8 mouse cellular contexts compared by ENCODE assay signal in genomic region chr10:13982769-13983381, GRCm38 (mm10). TPM values are rescaled to one million over a fixed set of nuclear protein-coding genes. Genes with fewer than 3 reads are reported as not detected.
A peak's percentile ranks its signal among the peaks of the same experiment; 100 is the strongest.
DNase-seq lines count a peak whose midpoint lies in the region; ATAC-seq and TF ChIP-seq lines count a peak whose summit lies in the region.

No protein-coding gene starts in this region.

- H3K27me3 ChIP-seq in E14TG2a.4 (ENCODE audit: insufficient read depth, low read length), result peaks cover 5% of the 10 kb centered on the region
- no peaks in the 10 kb centered on the region for H3K27me3 ChIP-seq in cerebellum, adult 2 months (ENCODE audit: control insufficient read depth, insufficient read depth, low read length)
- H3K27me3 ChIP-seq in lung, embryonic 16.5 days (ENCODE audit: control insufficient read depth, insufficient read depth, low read depth, low read length), result no peaks in the 10 kb centered on the region

- 3% methylated on average over 34 of the region's 34 CpGs for WGBS in cerebellum, adult 2 months
- under 1% methylated on average over 34 of the region's 34 CpGs for WGBS in lung, embryonic 16.5 days
- 1% methylated on average over 34 of the region's 34 CpGs for WGBS in olfactory bulb, adult 2 months

- H3K4me1 ChIP-seq in E14TG2a.4 (replicated peaks; ENCODE audit: low read depth, low read length), result peaks cover 16% of the 10 kb centered on the region
- peaks cover 5% of the 10 kb centered on the region; the same call in 1 of the 2 replicates for H3K4me1 ChIP-seq in cerebellum, adult 2 months (ENCODE audit: control insufficient read depth, insufficient read depth, low read length)
- H3K4me1 ChIP-seq in lung, embryonic 16.5 days (replicated peaks; ENCODE audit: control insufficient read depth, insufficient read depth, low read length), result peaks cover 16% of the 10 kb centered on the region; the same call in 1 of the 2 replicates
- peaks cover 16% of the 10 kb centered on the region for H3K4me1 ChIP-seq in olfactory bulb, adult 2 months (ENCODE audit: control insufficient read depth, insufficient read depth, low read length)

- H3K27ac ChIP-seq in cerebellum, adult 2 months (ENCODE audit: insufficient read depth, low read length), result peak overlapping the region; percentile 91
- peak overlapping the region; percentile 93 for H3K27ac ChIP-seq in lung, embryonic 16.5 days (ENCODE audit: low read length)
- peak overlapping the region; percentile 81 for H3K27ac ChIP-seq in olfactory bulb, adult 2 months (ENCODE audit: insufficient read depth, low read depth, low read length)

- peak; percentile 85 for ATAC-seq in frontal cortex, adult (ENCODE audit: low TSS enrichment)
- peak; percentile 88 to 96 for ATAC-seq in hematopoietic stem cell, adult 5-6 weeks (replicated peaks in 1 of 2; ENCODE audit: insufficient read depth in 1 of 2, low FRiP score in 2 of 2, low TSS enrichment in 1 of 2, low read depth in 1 of 2, poor library complexity in 2 of 2, severe bottlenecking in 2 of 2)
- peak; percentile 89 for ATAC-seq in lung, embryonic 16.5 days (ENCODE audit: low read depth)

- peak; percentile 64 to 70 for DNase-seq in cerebellum, adult 2 months
- DNase-seq in layer of hippocampus, postnatal 10 days (ENCODE audit: low spot score in 2 of 2), result peak; percentile 54 to 68
- DNase-seq in thymus, adult 18-20 months, result peak; percentile 86 to 92

- no peaks in the 10 kb centered on the region for H3K9me3 ChIP-seq in E14TG2a.4 (ENCODE audit: low read length)
- no peaks in the 10 kb centered on the region for H3K9me3 ChIP-seq in lung, embryonic 16.5 days (ENCODE audit: control insufficient read depth, low read length)

- peak overlapping the region; percentile 77 for H3K4me2 ChIP-seq in lung, embryonic 16.5 days (ENCODE audit: low read depth, low read length)

- peak overlapping the region; percentile 80 for H3K4me3 ChIP-seq in E14TG2a.4 (replicated peaks; ENCODE audit: low read length)
- H3K4me3 ChIP-seq in cerebellum, adult 2 months (replicated peaks; ENCODE audit: insufficient read depth, low read depth, low read length), result peak overlapping the region; percentile 61
- H3K4me3 ChIP-seq in lung, embryonic 16.5 days (ENCODE audit: low read length), result peak overlapping the region; percentile 59
- peak overlapping the region; percentile 62 for H3K4me3 ChIP-seq in olfactory bulb, adult 2 months (ENCODE audit: insufficient read depth, low read depth, low read length)

- no peak for TF ChIP-seq CTCF in E14TG2a.4 (conservative IDR thresholded peaks at IDR 0.05; ENCODE audit: low read length)
- no peak for TF ChIP-seq CTCF in cerebellum, adult 2 months (IDR thresholded peaks at IDR 0.05; ENCODE audit: borderline replicate concordance, insufficient read depth, low read depth, low read length)
- no peak for TF ChIP-seq CTCF in olfactory bulb, adult 2 months (IDR thresholded peaks at IDR 0.05; ENCODE audit: insufficient read depth, low read depth, low read length)

- peak overlapping the region; percentile 75 for H3K9ac ChIP-seq in lung, embryonic 16.5 days (ENCODE audit: low read length)

- no peak for TF ChIP-seq POLR2A in cerebellum, adult 2 months (IDR thresholded peaks at IDR 0.05; ENCODE audit: borderline replicate concordance, insufficient read depth, low read length)
- TF ChIP-seq POLR2A in olfactory bulb, adult 2 months (IDR thresholded peaks at IDR 0.05; ENCODE audit: insufficient read depth, low read depth, low read length), result no peak

- no peaks in the 10 kb centered on the region for H3K36me3 ChIP-seq in E14TG2a.4 (ENCODE audit: insufficient read depth, low read length)
- no peaks in the 10 kb centered on the region for H3K36me3 ChIP-seq in lung, embryonic 16.5 days (ENCODE audit: control insufficient read depth, insufficient read depth, low read length)

RNA-seq across cellular contexts. Expression of gene Hivep2, which starts 17.0 kb away (rescaled TPM):
- polyA plus RNA-seq in cerebellum, adult 2 months (2012; rRNA removed), result 55.2 and 60.4 TPM in 2 replicates
- total RNA-seq in hematopoietic stem cell, adult 5-6 weeks (2017), result 6.6 and 7.4 TPM in 2 replicates
- total RNA-seq in layer of hippocampus, postnatal 10 days (2021), result 100 to 1,000 TPM; 215 to 228 TPM
- 4.7 and 5.6 TPM in 2 replicates for polyA plus RNA-seq in lung, embryonic 16.5 days (2015; fragmentation: Nextera tagmentation; extraction: Ambion mirVana)
- 134 and 206 TPM in 2 replicates for polyA plus RNA-seq in olfactory bulb, adult 2 months (2012; ENCODE audit: insufficient read depth, insufficient read length, low replicate concordance, missing spikeins)

Comparison
In these comparisons a context has a peak if more than half of its experiments do, and no peak if none do; other contexts are left out.
1. Peak in every context shown above with its lines: DNase-seq, ATAC-seq, H3K4me3 ChIP-seq and H3K27ac ChIP-seq.